Mouse (Mus musculus): ENCODE results near the gene Rere. TPM values are rescaled to one million over a fixed set of nuclear protein-coding genes. Genes with fewer than 3 reads are reported as not detected.
A peak's percentile ranks its signal among the peaks of the same experiment; 100 is the strongest.

The Rere gene
- total and polyA plus RNA-seq, 3 experiments: 4.1 to 31.8 TPM; not detected in 1

DNA sequence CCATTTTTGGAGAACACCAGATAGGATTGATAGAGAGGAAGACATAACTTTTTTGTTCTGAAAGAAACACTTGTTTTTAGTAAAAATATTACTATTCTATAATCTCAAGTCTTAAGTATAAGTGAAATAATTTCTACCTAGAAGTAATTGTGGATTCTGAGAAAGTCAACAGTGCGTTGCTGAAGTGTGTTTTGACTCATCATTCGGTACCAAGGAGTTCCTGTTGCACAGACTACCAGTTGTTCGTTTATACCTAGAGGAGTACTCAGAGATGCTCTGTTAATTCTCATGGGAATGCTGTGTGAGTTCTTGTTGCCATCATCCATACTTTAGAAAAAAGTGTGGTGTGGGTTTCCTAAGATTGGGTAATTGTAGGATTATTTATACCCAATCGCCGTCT lies 154.1 kb downstream of the Rere start:
- Histone ChIP-seq H3K27me3 (ENCODE audit: control insufficient read depth in 1 of 2, insufficient read depth in 2 of 2, low read length in 2 of 2) (no peaks in the 10 kb centered on the region), H3K4me3 (ENCODE audit: control insufficient read depth in 1 of 2, insufficient read depth in 1 of 2, low read depth in 2 of 2, low read length in 2 of 2) (no peak overlapping the region), H3K27ac (ENCODE audit: control insufficient read depth, low read depth, low read length) (no peak overlapping the region), H3K79me2 (ENCODE audit: control insufficient read depth, insufficient read depth, low read length, poor library complexity) (0 out of 2 replicates have a peak, but pooled peaks cover 2% of the 10 kb centered on the region), H3K9ac (ENCODE audit: control insufficient read depth, low read depth, low read length, poor library complexity, severe bottlenecking) (no peak overlapping the region), H3K4me1 (ENCODE audit: control insufficient read depth in 1 of 2, insufficient read depth in 2 of 2, low read length in 2 of 2) (peaks cover 0 to 10% of the 10 kb centered on the region in 2 experiments; a peak in 2 of 4 replicates), H3K9me3 (replicated peaks; ENCODE audit: insufficient read depth, low read length) (no peaks in the 10 kb centered on the region), H3K36me3 (ENCODE audit: control insufficient read depth in 1 of 2, insufficient read depth in 2 of 2, low read length in 2 of 2) (peaks cover 2 to 7% of the 10 kb centered on the region in 2 experiments; a peak in 3 of 4 replicates)
- DNase-seq (ENCODE audit: low read depth, low spot score): no peak
- TF ChIP-seq UBTF (IDR thresholded peaks at IDR 0.05; ENCODE audit: borderline replicate concordance, insufficient read depth, low read depth, low read length): no peak
- TF ChIP-seq MEF2A (IDR thresholded peaks at IDR 0.05; ENCODE audit: extremely low read depth, insufficient replicate concordance, low read depth, low read length, poor library complexity, severe bottlenecking): no peak
- TF ChIP-seq HCFC1 (IDR thresholded peaks at IDR 0.05; ENCODE audit: low read depth, low read length): no peak
- TF ChIP-seq MAZ (IDR thresholded peaks at IDR 0.05; ENCODE audit: low read depth, low read length): no peak
- no peak for TF ChIP-seq NELFE (IDR thresholded peaks at IDR 0.05; ENCODE audit: low read depth, low read length)
- no peak for TF ChIP-seq TAL1 (IDR thresholded peaks at IDR 0.05; ENCODE audit: low read length)
- no peak for TF ChIP-seq MXI1 (IDR thresholded peaks at IDR 0.05; ENCODE audit: low read depth, low read length)
- no peak for TF ChIP-seq GABPA (IDR thresholded peaks at IDR 0.05; ENCODE audit: low read depth, low read length)
- no peak for TF ChIP-seq USF1 (IDR thresholded peaks at IDR 0.05; ENCODE audit: low read depth, low read length)
- TF ChIP-seq ZC3H11A (IDR thresholded peaks at IDR 0.05; ENCODE audit: low read depth, low read length): no peak
- TF ChIP-seq NRF1 (IDR thresholded peaks at IDR 0.05; ENCODE audit: insufficient read depth, low read depth, low read length, poor library complexity, severe bottlenecking): no peak
- no peak for TF ChIP-seq CTCF (IDR thresholded peaks at IDR 0.05 in 2 of 3, conservative IDR thresholded peaks at IDR 0.05 in 1 of 3; ENCODE audit: control insufficient read depth in 1 of 3, insufficient read depth in 1 of 3, low read depth in 2 of 3, low read length in 3 of 3, poor library complexity in 1 of 3, severe bottlenecking in 1 of 3)
- no peak for TF ChIP-seq RAD21 (IDR thresholded peaks at IDR 0.05; ENCODE audit: low read depth, low read length)
- no peak for TF ChIP-seq GATA1 (IDR thresholded peaks at IDR 0.05; ENCODE audit: low read depth, low read length)
- no peak for TF ChIP-seq ZNF384 (IDR thresholded peaks at IDR 0.05; ENCODE audit: low read depth, low read length)
- TF ChIP-seq BHLHE40 (IDR thresholded peaks at IDR 0.05; ENCODE audit: borderline replicate concordance, low read depth, low read length): no peak

DNA sequence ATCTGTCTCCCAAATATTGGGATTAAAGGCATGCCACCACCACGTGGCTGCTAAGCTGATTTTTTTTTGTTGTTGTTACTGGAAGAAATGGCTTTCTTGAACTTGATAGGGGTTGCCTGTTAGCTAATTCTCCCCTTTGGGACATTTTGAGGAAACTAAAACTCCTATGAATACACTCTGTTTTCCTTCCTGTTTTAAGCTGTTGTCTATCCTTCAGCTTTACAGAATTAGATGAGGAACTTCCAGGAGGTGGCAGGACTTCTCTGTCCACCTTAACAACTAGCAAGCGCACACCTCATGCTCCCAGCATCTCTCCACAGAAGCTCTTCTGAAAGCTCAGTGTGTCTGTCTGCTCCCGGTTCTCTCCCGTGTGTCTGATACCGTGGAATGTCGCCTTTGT lies 157.2 kb downstream of the Rere start:
- no peak overlapping the region for H3K27ac ChIP-seq (ENCODE audit: control insufficient read depth, low read depth, low read length)
- TF ChIP-seq MAFK (IDR thresholded peaks at IDR 0.05; ENCODE audit: borderline replicate concordance, low read depth, low read length) (no peak), TCF12 (IDR thresholded peaks at IDR 0.05; ENCODE audit: low read depth, low read length) (no peak), ZMIZ1 (IDR thresholded peaks at IDR 0.05; ENCODE audit: low read depth, low read length) (no peak), ZNF384 (IDR thresholded peaks at IDR 0.05; ENCODE audit: low read depth, low read length) (no peak), CHD1 (IDR thresholded peaks at IDR 0.05; ENCODE audit: low read depth, low read length) (no peak), EP300 (IDR thresholded peaks at IDR 0.05; ENCODE audit: low read depth in 1 of 2, low read length in 2 of 2) (no peak), NELFE (IDR thresholded peaks at IDR 0.05; ENCODE audit: low read depth, low read length) (no peak), E2F4 (IDR thresholded peaks at IDR 0.05; ENCODE audit: borderline replicate concordance, low read depth, low read length) (no peak), TBP (IDR thresholded peaks at IDR 0.05; ENCODE audit: low read depth, low read length) (no peak), SMC3 (IDR thresholded peaks at IDR 0.05; ENCODE audit: low read depth, low read length) (no peak), MEF2A (IDR thresholded peaks at IDR 0.05; ENCODE audit: extremely low read depth, insufficient replicate concordance, low read depth, low read length, poor library complexity, severe bottlenecking) (no peak), NRF1 (IDR thresholded peaks at IDR 0.05; ENCODE audit: insufficient read depth, low read depth, low read length, poor library complexity, severe bottlenecking) (no peak), POLR2AphosphoS5 (IDR thresholded peaks at IDR 0.05; ENCODE audit: borderline replicate concordance, low read depth, low read length) (no peak), GABPA (IDR thresholded peaks at IDR 0.05; ENCODE audit: low read depth, low read length) (no peak), UBTF (IDR thresholded peaks at IDR 0.05; ENCODE audit: borderline replicate concordance, insufficient read depth, low read depth, low read length) (no peak), CHD2 (IDR thresholded peaks at IDR 0.05; ENCODE audit: low read length) (no peak), ETS1 (IDR thresholded peaks at IDR 0.05; ENCODE audit: low read depth, low read length) (no peak)
- H3K4me1 ChIP-seq (ENCODE audit: control insufficient read depth in 1 of 2, insufficient read depth in 2 of 2, low read length in 2 of 2): peaks cover 0 to 10% of the 10 kb centered on the region in 2 experiments; a peak in 2 of 4 replicates
- H3K9me3 ChIP-seq (replicated peaks; ENCODE audit: insufficient read depth, low read length): no peaks in the 10 kb centered on the region
- H3K9ac ChIP-seq (ENCODE audit: control insufficient read depth, low read depth, low read length, poor library complexity, severe bottlenecking): no peak overlapping the region
- DNase-seq (ENCODE audit: low read depth, low spot score): peak; percentile 26
- H3K79me2 ChIP-seq (ENCODE audit: control insufficient read depth, insufficient read depth, low read length, poor library complexity): 0 out of 2 replicates have a peak, but pooled peaks cover 2% of the 10 kb centered on the region
- H3K27me3 ChIP-seq (ENCODE audit: control insufficient read depth in 1 of 2, insufficient read depth in 2 of 2, low read length in 2 of 2): no peaks in the 10 kb centered on the region
- peaks cover 0 to 7% of the 10 kb centered on the region in 2 experiments; a peak in 2 of 4 replicates for H3K36me3 ChIP-seq (ENCODE audit: control insufficient read depth in 1 of 2, insufficient read depth in 2 of 2, low read length in 2 of 2)
- no peak overlapping the region for H3K4me3 ChIP-seq (ENCODE audit: control insufficient read depth in 1 of 2, insufficient read depth in 1 of 2, low read depth in 2 of 2, low read length in 2 of 2)

Data from MEL (cell line).